Mouse (Mus musculus): ENCODE measurements around the gene Zfp296. TPM values are rescaled to one million over a fixed set of nuclear protein-coding genes. Genes with fewer than 3 reads are reported as not detected.
A peak's percentile ranks its signal among the peaks of the same experiment; 100 is the strongest.

Zfp296 gene
- 4.2 to 8.9 TPM (median 5.1 TPM) in 3 replicates for total RNA-seq (2017)

GRCm38 (mm10) chr7:19577141-19577852 lies at the start of gene Zfp296, which contains the start of gene Gemin7:
Zfp296 (plus strand) TSS chr7:19577287.
Gemin7 (minus strand) TSS chr7:19577595.
- ATAC-seq (replicated peaks; ENCODE audit: insufficient number of reproducible peaks, low FRiP score, low TSS enrichment, poor library complexity, severe bottlenecking): 0 out of 2 replicates have a peak, but pooled peaks have one; percentile 2

- ATAC-seq (replicated peaks; ENCODE audit: insufficient number of reproducible peaks, low FRiP score, low TSS enrichment, poor library complexity, severe bottlenecking): no peak
These were observed 46.0 kb upstream of the Zfp296 start for GRCm38 (mm10) chr7:19531077-19531476.

GRCm38 (mm10) chr7:19532240-19532639 lies 44.8 kb upstream of the Zfp296 start:
- ATAC-seq (replicated peaks; ENCODE audit: insufficient number of reproducible peaks, low FRiP score, low TSS enrichment, poor library complexity, severe bottlenecking): no peak

- ATAC-seq (replicated peaks; ENCODE audit: insufficient number of reproducible peaks, low FRiP score, low TSS enrichment, poor library complexity, severe bottlenecking): no peak
These were observed 42.4 kb upstream of the Zfp296 start for GRCm38 (mm10) chr7:19534676-19535075.

- ATAC-seq (replicated peaks; ENCODE audit: insufficient number of reproducible peaks, low FRiP score, low TSS enrichment, poor library complexity, severe bottlenecking): no peak
These were observed 36.1 kb upstream of the Zfp296 start for GRCm38 (mm10) chr7:19540771-19541566.

- no peak for ATAC-seq (replicated peaks; ENCODE audit: insufficient number of reproducible peaks, low FRiP score, low TSS enrichment, poor library complexity, severe bottlenecking)
These were observed 35.4 kb upstream of the Zfp296 start for GRCm38 (mm10) chr7:19541681-19542154.

GRCm38 (mm10) chr7:19542155-19542691 lies 34.9 kb upstream of the Zfp296 start:
- ATAC-seq (replicated peaks; ENCODE audit: insufficient number of reproducible peaks, low FRiP score, low TSS enrichment, poor library complexity, severe bottlenecking): no peak; the same call in 1 of the 2 replicates

- ATAC-seq (replicated peaks; ENCODE audit: insufficient number of reproducible peaks, low FRiP score, low TSS enrichment, poor library complexity, severe bottlenecking): no peak
These were observed 33.5 kb upstream of the Zfp296 start for GRCm38 (mm10) chr7:19543584-19543983.

GRCm38 (mm10) chr7:19546007-19546406 lies 31.1 kb upstream of the Zfp296 start:
- no peak for ATAC-seq (replicated peaks; ENCODE audit: insufficient number of reproducible peaks, low FRiP score, low TSS enrichment, poor library complexity, severe bottlenecking)

- ATAC-seq (replicated peaks; ENCODE audit: insufficient number of reproducible peaks, low FRiP score, low TSS enrichment, poor library complexity, severe bottlenecking): no peak
These were observed 29.6 kb upstream of the Zfp296 start for GRCm38 (mm10) chr7:19547344-19547969.

- no peak for ATAC-seq (replicated peaks; ENCODE audit: insufficient number of reproducible peaks, low FRiP score, low TSS enrichment, poor library complexity, severe bottlenecking)
These were observed 27.7 kb upstream of the Zfp296 start for GRCm38 (mm10) chr7:19549394-19549793.

GRCm38 (mm10) chr7:19551634-19552033 lies 25.5 kb upstream of the Zfp296 start:
- ATAC-seq (replicated peaks; ENCODE audit: insufficient number of reproducible peaks, low FRiP score, low TSS enrichment, poor library complexity, severe bottlenecking): no peak

- ATAC-seq (replicated peaks; ENCODE audit: insufficient number of reproducible peaks, low FRiP score, low TSS enrichment, poor library complexity, severe bottlenecking): no peak
These were observed 24.6 kb upstream of the Zfp296 start for GRCm38 (mm10) chr7:19552443-19552842.

GRCm38 (mm10) chr7:19554168-19554567 lies 22.9 kb upstream of the Zfp296 start:
- ATAC-seq (replicated peaks; ENCODE audit: insufficient number of reproducible peaks, low FRiP score, low TSS enrichment, poor library complexity, severe bottlenecking): no peak

- no peak for ATAC-seq (replicated peaks; ENCODE audit: insufficient number of reproducible peaks, low FRiP score, low TSS enrichment, poor library complexity, severe bottlenecking)
These were observed 20.0 kb upstream of the Zfp296 start for GRCm38 (mm10) chr7:19557086-19557485.

- no peak for ATAC-seq (replicated peaks; ENCODE audit: insufficient number of reproducible peaks, low FRiP score, low TSS enrichment, poor library complexity, severe bottlenecking)
These were observed 18.8 kb upstream of the Zfp296 start for GRCm38 (mm10) chr7:19557982-19558900.

GRCm38 (mm10) chr7:19558965-19559364 lies 18.1 kb upstream of the Zfp296 start:
- ATAC-seq (replicated peaks; ENCODE audit: insufficient number of reproducible peaks, low FRiP score, low TSS enrichment, poor library complexity, severe bottlenecking): no peak
